Mouse (Mus musculus) cerebellum, postnatal 4 days (tissue): ENCODE data around the gene Spryd3.
"Not testable (repeated sequence)": the region's sequence is repeated elsewhere in the genome, so short reads cannot be mapped to it uniquely, and the experiment has no call there.

Experiments
- DNase-seq, 2 experiments: peaks; one replicate each; pipeline ENCODE4 v3.0.0; 2022; ENCODE audit warnings: low spot score in 2 of 2, mixed read lengths in 1 of 2

The Spryd3 gene

DNA sequence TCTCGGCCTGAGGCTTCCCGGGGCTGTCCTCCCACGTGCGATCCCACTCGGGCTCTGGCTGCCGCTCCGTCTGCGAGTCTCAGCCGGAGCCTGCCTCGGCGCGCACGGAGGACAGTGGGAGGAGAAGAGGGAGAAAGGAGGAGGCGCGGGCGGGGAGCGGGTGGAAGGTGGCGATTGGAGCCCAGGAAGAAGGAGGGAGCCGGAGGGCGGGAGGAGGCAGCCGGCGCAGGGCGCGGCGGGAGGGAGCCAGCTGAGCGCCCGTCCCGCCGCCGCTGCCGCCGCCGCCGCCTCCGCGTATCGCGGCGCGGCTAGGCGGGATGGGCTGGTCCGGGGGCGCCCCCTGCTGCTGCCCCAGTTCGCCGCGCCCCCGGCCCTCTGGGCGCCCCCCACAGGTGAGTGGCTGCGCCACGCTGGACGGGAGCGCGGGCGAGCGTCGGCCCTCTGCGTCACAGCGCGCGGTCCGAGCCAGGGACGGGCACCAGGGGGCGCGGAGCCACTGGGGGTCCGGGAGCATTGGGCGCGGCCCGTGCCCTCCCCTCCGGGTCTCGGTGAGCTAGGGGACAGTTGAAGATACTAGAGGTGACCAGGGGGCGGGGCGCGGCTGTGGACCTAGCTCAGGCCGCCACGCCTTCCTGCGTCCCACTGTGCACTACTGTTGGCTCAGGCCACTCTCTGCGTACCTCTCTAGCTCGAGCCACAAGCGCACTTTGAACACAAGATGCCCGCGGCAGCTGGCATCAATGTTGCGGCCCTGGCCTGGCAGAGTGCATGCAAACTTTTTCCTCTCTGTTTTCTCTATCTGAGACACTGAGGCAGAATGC lies 35.7 kb downstream of the Spryd3 start, which contains the start of gene Tns2:
Gene Tns2, plus strand, starts transcription at position 253 of the 821 bp plus-strand sequence.
- DNase-seq, result peak in 1 of 2 experiments; percentile 64

DNA sequence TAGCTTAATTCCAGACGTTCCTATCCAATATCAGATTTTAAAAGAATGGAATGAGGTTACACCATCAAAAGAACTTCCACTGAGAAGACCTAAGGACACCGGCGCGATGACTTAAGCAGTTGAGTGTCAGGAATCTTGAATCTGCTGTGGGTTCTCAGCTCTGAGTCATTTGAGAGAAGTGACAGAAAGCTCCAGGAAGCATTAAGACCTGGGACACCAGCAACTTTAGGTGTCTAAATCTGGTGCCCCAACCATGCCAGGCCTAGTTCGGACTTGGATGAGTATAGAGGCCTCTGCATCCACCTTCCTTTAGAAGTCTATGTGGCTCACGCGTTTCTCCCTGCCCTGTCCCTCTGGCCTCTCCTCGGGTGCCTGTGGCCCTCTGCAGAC lies 36.3 kb downstream of the Spryd3 start:
- DNase-seq, result no peak

DNA sequence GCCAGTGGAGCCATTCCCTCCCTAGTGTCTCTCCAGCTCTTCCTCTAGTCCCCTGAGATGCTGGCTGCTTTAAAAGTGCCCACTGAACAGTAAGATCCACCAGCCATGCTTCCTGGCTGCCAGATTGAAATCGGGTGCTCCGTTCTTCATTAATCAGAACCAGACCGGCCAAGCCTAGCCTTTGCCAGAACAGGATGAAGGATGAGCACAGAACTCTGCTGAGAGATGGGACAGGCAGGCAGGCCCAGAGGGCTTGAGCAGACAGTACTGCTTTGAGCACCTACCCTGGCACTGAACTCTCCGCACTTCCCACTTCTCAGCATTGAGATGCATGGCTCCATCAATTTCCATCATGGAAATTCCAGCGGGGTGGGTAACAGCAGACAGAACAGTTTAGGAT lies 36.8 kb downstream of the Spryd3 start:
- DNase-seq, result no peak

DNA sequence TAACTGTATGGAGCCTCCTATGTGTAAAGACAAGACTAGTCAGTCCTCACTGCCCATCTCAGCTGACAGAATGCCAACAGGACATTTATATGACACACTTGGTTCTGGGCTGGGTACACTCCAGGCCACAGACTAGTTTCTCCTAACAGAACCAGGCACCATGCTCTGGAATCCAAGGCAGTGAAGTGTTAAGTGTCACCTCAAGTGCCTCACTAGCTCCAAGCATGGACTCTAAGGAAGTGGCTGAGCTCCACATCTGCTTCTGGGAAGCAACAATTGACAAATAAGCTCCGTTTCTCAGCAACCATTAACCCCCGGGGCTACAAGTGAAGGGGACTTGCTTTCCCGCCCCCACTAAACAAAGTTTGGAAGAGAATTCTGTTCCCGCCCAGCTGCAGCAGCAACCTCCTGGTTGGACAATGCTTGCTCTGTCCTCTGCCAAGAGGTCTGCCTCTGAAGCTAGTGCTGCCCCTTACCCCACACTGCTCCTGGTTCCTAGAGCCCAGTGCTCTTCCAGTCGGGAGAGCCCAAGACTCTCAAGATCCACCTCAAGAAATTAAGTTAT lies 38.0 kb downstream of the Spryd3 start:
- no peak for DNase-seq

DNA sequence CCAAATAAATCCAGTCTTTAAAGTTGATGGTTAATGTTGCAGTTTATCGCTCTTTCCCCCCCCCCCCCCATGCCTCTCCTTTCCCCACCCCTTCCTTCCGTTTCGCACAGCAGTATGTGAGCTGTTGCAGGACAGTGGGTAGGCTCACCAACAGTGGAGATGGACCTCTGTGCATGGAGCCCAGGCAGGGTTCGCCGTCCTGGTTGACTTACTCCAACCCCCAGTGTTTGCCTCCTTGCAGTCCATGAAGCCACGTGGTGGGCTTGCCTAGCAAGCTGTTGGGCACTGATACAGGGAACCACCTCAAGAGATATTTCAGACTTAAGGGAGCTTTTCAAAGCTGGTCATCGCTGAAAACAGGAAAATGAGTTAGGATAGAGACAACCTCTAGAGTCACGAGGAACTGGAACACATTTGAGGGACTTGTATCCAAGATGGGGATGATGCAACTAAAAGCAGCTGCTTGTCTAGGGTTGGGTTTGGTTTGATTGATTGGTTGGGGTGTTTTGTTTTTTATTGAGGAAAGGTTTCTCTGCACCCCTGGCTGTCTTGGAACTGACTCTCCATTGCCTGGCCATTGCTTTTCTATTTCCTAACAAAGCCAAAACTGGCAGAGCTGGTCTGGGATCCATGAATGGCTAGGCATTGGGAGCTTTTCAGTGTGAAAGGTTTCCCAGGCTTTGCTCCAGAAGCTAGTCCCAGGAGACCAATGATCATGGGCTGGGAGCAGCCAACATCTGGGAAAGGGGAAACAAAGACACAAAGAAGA lies 38.7 kb downstream of the Spryd3 start:
- DNase-seq, result no peak

DNA sequence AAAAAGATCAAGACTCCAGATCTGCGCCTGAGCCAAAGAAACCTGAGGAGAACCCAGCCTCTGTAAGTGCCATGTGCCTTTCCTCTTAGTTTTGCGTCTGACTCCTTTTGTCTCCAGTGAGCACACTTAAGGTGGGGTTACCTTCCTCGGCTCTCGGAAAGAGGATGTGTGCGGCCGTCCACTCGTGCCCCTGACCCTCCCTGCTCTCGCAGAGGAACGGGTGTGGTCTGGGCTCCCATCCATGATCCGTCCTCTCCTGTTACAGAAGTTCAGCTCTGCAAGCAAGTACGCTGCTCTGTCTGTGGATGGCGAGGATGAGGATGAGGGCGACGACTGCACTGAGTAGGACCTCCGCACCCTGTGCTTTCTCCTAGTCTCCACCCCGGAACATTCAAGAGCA lies 41.0 kb downstream of the Spryd3 start:
- no peak for DNase-seq

DNA sequence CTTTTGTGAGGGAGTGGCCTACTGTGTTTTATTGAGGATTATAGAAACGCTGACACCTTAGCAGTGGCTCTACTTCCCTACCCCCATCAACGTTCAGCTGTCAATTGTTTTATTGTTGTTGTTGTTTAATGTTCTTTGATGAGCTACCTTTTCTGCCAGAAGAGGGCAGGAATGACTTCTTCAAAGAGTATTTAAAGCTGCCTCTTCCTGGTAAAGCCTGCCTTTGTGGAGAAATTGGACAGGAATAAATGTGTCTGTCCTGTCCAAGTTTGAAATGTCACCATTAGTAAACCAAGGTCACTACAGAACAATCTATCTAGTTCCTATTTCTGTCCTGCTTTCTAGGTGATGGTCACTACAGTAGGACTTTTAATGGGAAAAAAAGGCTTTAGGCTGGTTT lies 41.9 kb downstream of the Spryd3 start:
- DNase-seq, result no peak

DNA sequence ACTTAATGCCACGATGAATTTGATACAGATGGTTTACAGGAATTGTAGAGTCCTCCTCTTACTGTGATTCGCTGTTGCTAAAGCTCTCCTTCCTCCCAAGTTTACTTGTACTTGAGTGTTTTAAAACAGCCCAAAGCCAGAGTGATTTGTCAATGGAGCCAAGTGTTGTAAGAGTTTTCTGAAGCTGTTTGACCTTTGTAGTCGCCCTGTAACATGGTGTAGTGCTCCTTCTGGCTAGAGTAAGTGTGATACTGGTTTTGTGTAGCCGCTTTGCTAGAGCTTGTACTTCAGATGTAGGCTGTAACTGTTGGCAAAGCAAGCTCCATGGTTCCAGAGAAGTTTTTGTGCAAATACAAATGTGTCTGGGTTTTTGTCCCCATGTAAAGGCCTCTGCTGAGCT lies 43.8 kb downstream of the Spryd3 start:
- DNase-seq, result no peak

DNA sequence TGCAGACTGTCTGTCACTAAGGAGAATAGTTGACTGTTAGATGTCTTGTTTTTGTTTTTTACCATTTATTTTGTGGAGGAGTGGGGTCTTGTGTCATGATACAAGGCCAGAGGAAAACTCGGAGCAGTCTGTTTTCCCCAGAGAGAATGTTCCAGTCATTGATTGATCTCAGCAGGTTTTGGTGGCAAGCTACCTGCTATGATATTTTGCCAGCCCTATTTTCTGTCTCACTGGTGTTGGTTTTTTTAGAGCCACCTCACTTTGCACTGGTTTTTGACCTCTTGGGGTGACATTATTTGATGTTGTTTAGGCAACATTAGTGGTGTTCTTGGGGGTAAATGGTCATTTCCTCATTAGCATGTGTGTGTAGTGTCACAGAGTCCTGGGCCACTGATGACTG lies 44.3 kb downstream of the Spryd3 start:
- DNase-seq, result no peak

DNA sequence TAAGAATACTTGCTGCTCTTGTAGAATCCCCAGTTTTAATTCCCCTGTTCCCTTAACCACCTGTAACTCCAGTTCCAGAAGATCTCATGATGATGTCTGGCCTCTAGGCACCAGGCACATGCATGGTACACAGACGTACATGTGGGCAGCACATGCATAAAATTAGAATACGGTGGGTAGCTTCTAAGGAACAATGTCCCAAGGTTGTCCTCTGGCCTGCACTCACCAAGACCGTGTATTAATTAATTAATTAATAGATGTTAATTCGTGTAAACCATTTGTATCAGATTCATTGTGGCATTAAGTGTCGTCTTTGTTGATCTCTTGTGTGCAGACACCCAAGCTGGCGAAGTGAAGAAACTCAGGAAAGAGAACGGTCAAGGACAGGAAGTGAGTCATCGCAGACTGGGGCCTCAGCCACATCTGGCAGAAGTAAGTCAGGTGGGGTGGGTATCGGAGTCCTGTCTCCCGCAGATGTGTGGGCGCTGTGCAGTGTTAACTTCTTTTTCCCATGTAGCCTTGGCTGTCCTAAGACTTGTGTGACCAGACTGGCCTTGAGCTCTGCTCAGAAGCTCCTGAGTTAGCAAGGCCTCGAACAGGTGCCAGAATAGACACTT lies 44.9 kb downstream of the Spryd3 start:
- no peak for DNase-seq

DNA sequence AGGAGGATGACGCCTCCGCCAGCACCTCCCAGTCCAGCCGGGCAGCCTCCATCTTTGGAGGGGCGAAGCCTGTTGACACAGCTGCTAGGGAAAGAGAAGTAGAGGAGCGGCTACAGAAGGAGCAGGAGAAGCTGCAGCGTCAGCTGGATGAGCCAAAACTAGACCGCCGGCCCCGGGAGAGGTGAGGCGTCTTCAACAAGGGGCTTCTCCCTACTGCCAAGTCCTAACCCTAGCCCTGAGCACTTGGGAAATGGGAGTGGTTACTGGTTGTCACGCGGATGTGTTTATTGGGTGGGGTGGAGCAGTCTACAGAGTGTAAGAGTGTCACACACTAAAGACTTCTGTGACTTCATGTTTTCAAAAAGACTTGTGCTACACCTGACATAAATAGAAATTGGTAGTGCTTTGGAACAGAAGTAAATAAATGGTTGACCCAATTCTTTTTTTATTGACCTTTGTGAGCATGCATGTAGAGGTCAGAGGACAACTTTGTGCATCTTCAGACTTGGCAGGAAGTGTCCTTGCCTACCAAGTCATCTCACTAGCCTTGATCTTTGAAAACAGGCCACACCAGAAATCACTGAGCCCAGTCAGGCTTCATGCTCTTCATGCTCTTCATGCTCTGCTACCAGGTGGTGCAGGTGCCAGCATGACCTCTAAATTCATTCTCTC lies 46.0 kb downstream of the Spryd3 start:
- DNase-seq, result no peak

DNA sequence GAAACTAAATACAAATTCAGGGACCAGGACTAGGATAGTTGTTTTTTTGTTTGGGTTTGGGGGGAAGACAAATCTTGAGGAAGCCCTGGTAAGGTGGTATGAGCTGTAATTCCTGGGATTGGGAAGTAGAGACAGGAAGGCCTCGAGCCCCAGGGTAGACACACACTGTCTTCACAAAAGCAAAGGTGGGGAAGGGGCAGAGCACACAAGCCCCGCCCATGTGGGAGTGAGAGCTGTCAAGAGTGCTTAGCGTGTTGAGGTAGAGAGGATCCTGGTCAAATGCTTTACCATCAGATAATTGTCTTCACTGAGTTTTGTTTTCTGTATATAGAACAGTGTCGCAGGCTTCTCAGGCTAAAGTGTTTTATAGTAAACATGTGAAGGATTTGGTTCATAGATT lies 53.0 kb downstream of the Spryd3 start:
- DNase-seq, result no peak

DNA sequence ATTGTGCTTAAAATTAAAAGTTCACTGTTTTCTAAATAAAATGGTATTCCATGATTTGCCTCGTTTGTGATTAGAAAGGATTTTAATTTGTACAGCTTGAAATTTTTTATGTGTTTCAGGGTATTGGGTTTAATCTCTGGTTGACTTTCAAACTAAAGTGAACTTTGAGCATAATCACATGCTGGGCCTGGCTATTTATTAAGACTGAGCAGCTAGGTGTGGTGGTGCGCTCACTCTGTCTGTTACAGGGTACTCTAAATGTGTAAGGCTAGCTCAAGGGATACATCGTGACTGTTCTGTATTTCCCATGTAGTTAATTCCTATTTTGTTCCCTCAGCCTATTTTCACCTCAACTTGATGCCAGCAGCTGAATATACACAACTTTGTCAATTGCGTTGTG lies 53.9 kb downstream of the Spryd3 start:
- DNase-seq, result no peak

DNA sequence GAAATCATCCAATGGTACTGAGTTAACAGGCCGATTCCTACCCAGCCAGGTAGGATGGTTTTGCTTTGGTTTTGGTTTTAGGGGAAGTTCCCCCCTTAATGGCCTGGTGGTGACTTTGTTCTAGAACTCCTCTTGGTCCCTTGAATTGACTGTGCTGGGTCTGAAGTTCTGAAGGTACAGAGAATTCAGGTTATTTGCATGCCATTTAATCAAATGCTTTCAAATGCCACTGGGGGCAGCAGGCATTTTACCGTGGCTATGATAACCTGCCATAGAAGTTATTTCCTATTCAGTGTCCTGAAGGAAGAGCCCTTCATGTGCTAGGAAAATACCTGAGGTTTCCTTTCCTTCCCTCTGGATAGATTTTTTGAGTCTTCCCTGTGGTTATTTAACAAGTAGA lies 55.6 kb downstream of the Spryd3 start:
- no peak for DNase-seq

DNA sequence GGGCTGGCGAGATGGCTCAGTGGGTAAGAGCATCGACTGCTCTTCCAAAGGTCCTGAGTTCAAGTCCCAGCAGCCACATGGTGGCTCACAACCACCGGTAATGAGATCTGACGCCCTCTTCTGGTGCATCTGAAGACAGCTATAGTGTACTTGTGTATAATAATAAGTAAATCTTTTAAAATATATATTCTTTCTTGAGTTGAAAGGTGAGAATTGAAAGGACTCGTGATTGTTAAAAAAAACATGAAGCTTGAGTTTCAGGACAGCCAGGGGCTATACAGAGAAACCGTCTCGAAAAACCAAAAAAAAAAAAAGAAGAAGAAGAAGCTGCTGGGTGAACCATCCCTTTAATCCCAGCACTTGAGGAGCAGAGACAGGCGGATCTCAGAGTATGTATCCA lies 56.1 kb downstream of the Spryd3 start:
- not testable (repeated sequence) for DNase-seq

DNA sequence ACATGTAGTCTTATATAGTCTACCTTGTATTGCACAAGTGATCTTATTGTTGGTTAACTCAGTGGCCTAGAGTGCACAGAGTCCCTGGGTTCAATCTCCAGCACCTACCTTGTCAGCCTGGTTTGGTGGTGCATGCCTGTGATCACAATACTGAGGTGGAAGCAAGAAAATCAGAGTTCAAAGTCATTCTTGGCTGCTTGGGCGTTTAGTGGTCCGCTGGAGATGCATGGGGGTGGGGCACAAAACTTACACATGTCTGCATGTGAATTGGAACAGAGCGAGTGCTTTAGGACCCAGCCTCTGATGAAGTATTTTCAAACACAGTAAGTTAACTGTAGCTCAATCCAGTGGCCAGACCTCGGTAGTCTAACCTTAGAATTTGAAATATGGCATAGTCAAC lies 56.8 kb downstream of the Spryd3 start:
- no peak for DNase-seq

DNA sequence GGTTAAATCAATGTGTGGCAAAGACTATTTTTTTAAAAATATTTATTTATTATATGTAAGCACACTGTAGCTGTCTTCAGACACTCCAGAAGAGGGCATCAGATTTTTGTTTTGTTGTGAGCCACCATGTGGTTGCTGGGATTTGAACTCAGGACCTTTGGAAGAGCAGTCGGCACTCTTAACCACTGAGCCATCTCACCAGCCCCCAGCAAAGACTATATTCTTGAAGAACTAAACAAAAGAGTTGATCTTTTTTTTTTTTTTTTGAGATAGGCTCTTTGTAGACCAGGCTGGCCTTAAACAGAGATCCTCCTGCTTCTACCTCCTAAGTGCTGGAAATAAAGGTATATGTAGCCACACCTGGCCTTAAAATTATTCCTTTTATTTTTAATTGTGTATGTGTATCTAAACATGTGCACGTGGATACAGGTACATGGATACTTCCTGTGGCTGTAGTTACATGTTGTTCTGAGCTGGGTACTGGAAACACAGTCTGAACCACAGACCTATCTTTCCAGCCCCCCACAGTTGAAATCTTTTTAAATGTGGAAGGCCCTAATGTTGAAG lies 58.8 kb downstream of the Spryd3 start:
- DNase-seq, result no peak

DNA sequence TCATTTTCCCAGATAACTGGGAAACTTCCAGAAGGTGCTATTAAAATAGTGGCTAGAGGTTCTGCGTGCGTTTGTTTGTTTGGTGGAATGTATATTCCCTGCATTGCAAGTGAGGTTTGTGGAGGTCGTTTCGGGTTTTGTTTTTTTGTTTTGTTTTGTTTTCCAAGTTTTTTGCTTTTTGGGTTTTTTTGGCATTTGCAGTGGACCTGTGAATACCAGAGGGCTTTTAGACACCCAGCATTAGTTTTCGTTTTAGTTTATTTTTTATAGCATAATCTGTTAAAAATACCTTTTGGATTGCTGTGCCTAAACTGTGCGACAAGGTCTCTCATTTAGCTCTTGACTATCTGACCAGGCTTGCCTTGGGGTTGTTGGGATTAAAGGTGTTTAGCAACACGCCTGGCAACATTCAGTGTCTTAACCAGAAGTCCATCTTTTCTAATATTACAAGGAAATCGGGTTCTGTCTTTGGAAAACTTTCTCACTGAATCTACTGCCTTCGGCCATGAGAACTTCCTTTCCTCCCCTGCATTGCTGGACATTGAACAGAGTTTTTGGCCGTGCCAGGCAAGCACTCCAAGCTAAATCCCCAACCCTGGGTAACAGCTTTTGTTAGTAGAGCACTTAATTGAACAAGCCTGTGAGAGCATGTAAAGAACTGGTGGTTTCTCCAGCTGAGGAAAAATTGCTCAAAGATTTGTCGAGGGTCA lies 61.0 kb downstream of the Spryd3 start:
- no peak for DNase-seq

DNA sequence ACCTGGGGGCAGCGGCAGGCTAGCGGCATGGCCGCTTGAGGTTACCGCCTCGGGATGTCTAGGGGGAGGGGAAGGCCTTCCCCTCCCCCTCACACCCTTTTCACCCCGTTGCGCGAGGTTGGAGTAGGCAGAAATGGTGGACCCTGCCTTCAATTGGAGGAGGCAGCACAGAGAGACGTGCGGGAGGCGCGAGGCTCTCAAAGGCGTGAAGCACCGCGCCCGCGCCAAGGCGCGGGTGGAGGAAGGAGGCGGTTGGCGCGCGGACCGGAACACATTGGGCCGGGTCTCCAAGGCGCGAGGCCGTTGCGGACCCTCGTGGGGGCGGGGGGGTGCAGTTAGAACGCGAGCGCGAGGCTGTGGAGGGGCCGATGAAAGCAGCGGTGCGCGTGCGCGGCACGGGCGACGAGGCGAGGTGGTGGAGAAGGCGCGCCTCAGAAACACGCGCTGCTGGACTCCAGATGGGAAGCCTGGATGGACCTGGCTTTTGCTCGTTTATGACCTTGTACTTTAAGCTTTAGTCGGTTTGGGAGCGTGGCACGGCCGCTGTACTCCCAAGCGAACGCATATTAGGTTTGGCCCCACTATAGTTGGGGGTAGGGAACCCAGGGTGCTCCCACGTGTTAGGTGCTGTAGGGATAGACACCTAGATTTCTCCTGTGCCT lies 61.8 kb downstream of the Spryd3 start:
- DNase-seq, result peak; percentile 37 to 70

DNA sequence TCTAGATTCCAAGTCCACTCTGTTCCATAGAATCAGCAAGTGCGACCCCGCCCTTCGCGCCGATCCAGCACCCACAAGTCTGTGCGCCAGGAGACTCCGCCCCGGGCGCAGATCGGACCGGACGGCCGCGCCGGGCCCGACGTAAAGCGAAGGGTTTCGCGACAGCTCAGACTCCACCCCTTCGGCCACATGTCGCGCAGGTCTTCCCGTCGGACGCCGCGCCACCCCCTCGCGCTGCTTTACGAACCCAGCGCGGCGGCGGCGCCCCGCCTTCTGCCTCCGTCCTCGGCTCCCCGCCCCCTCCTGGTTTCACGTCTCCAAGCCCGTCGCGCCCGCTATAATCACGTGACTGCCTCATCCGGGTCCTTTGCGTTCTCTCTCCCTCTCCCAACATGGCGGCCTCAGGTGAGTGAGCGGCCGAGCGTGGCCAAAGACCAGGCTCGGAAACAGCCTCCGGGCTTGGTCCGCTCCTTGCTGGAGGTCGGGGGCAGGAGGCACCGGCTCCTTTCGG lies 62.4 kb downstream of the Spryd3 start, which contains the start of gene Eif4b:
Gene Eif4b, plus strand, starts transcription at position 215 of the 511 bp plus-strand sequence.
- peak; percentile 96 to 99 for DNase-seq
